Mouse (Mus musculus) megakaryocyte progenitor cell, adult 5-6 weeks (primary cell): ENCODE measurements around the gene Gprasp2. TPM values are rescaled to one million over a fixed set of nuclear protein-coding genes. Genes with fewer than 3 reads are reported as not detected.

Source experiments
- total RNA-seq, 2 experiments: library from RNA; stranded (forward) in 1 of 2; stranded (reverse) in 1 of 2; fragments of 157-497, 149-512 nt in 1 of 2; fragments of 200-1000 nt in 1 of 2; gene quantifications; 2 replicates each; pipeline versions ENCODE4 v1.2.3 to v1.2.4; 2015 to 2017

Gprasp2 gene
- total RNA-seq, 2 experiments from 2014 or later: 0.17 to 0.74 TPM

Other genes starting within 250 kb of the Gprasp2 start
- 0.66 and 1.0 TPM in 2 replicates for gene Nxf7, start 240.3 kb upstream of the Gprasp2 start, total RNA-seq (2015)
- gene Nxf7, start 240.3 kb upstream of the Gprasp2 start, total RNA-seq (2017): 1.0 TPM in 1 of 2 replicates, not detected in the other
- not detected in 2 replicates for gene Prame, start 211.3 kb upstream of the Gprasp2 start, total RNA-seq (2015)
- not detected in 2 replicates for gene Prame, start 211.3 kb upstream of the Gprasp2 start, total RNA-seq (2017)
- not detected in 2 replicates for gene Tcp11x2, start 145.2 kb upstream of the Gprasp2 start, total RNA-seq (2015)
- not detected in 2 replicates for gene Tcp11x2, start 145.2 kb upstream of the Gprasp2 start, total RNA-seq (2017)
- not detected in 2 replicates for gene Tmsb15a, start 113.8 kb upstream of the Gprasp2 start, total RNA-seq (2015)
- gene Tmsb15a, start 113.8 kb upstream of the Gprasp2 start, total RNA-seq (2017): not detected in 2 replicates
- gene Armcx5, start 96.3 kb upstream of the Gprasp2 start, total RNA-seq (2015): 10.7 and 11.3 TPM in 2 replicates
- 6.7 and 7.6 TPM in 2 replicates for gene Armcx5, start 96.3 kb upstream of the Gprasp2 start, total RNA-seq (2017)
- 13.5 and 19.9 TPM in 2 replicates for gene Gprasp1, start 96.3 kb upstream of the Gprasp2 start, total RNA-seq (2015)
- gene Gprasp1, start 96.3 kb upstream of the Gprasp2 start, total RNA-seq (2017): 21.0 and 32.2 TPM in 2 replicates
- 23.0 and 26.4 TPM in 2 replicates for gene Bhlhb9, start 41.4 kb upstream of the Gprasp2 start, total RNA-seq (2015)
- gene Bhlhb9, start 41.4 kb upstream of the Gprasp2 start, total RNA-seq (2017): 27.8 and 30.1 TPM in 2 replicates
- gene Arxes2, start 154.8 kb downstream of the Gprasp2 start, total RNA-seq (2015): 1.2 and 1.7 TPM in 2 replicates
- gene Arxes2, start 154.8 kb downstream of the Gprasp2 start, total RNA-seq (2017): 0.71 and 1.0 TPM in 2 replicates
- gene Arxes1, start 194.3 kb downstream of the Gprasp2 start, total RNA-seq (2015): not detected in 2 replicates
- gene Arxes1, start 194.3 kb downstream of the Gprasp2 start, total RNA-seq (2017): not detected in 2 replicates
- gene Bex2, start 229.2 kb downstream of the Gprasp2 start, total RNA-seq (2015): not detected in 2 replicates
- gene Bex2, start 229.2 kb downstream of the Gprasp2 start, total RNA-seq (2017): 0.37 and 0.62 TPM in 2 replicates
- not detected in 2 replicates for gene Nxf3, start 246.2 kb downstream of the Gprasp2 start, total RNA-seq (2015)
- gene Nxf3, start 246.2 kb downstream of the Gprasp2 start, total RNA-seq (2017): not detected in 2 replicates